Mouse (Mus musculus) CD4-positive naive resting alpha-beta T cell, adult 57 days (primary cell): ENCODE measurements around the gene B230104I21Rik. TPM values are rescaled to one million over a fixed set of nuclear protein-coding genes. Genes with fewer than 3 reads are reported as not detected.

Experiments
- total RNA-seq: library from RNA; stranded (reverse); gene quantifications from one replicate; pipeline ENCODE4 v1.2.4, GENCODE M21; 2023

B230104I21Rik gene
- not detected for total RNA-seq

DNA sequence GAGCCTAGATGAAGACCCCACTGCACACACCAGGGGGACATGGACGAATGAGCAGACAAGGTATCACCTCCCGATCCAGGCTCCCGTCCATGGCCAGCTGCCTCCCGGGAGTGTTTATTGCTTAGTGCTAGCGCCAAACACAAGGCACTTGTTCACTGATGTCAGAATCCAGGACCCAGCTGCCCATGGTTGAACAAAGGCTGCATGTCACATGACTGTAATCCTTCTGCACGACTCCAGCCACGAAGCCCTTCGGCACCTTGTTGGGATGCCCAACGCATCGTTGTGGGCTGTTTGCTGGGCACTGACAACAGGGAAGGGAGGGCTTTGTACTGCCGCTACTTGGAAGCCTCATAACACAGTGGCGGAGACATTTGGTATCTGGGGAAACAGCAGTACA is at the start of gene B230104I21Rik:
TSS of gene B230104I21Rik (plus strand) at position 367 of the 400 bp plus-strand sequence.

GRCm38 (mm10) chr4:154301466-154301881 is 34.5 kb upstream of the B230104I21Rik start, which contains the start of gene Arhgef16:
Gene Arhgef16, minus strand, starts transcription at chr4:154301676.

Other genes starting within 250 kb of the B230104I21Rik start
- gene Trp73, start 195.9 kb upstream of the B230104I21Rik start, total RNA-seq = not detected
- gene Wrap73, start 193.8 kb upstream of the B230104I21Rik start, total RNA-seq = 17.9 TPM
- 177 TPM for gene Tprgl, start 175.5 kb upstream of the B230104I21Rik start, total RNA-seq
- gene Megf6, start 165.4 kb upstream of the B230104I21Rik start, total RNA-seq = 0.80 TPM
- gene Arhgef16, start 34.5 kb upstream of the B230104I21Rik start, total RNA-seq = not detected